Mouse (Mus musculus): ENCODE data around the gene Syp. TPM values are rescaled to one million over a fixed set of nuclear protein-coding genes. Genes with fewer than 3 reads are reported as not detected.

Gene Syp
- polyA plus RNA-seq, 1 experiment from 2014 or later, result 0.56 TPM

Other genes starting within 250 kb of the Syp start
- 0.05 and 0.06 TPM in 2 replicates for gene Foxp3, start 64.8 kb upstream of the Syp start, polyA plus RNA-seq (2014; fragmentation: Nextera tagmentation; extraction: Ambion mirVana)
- gene Ppp1r3f, start 64.2 kb upstream of the Syp start, polyA plus RNA-seq (2014; fragmentation: Nextera tagmentation; extraction: Ambion mirVana), result 0.88 and 1.6 TPM in 2 replicates
- gene Ccdc22, start 33.0 kb upstream of the Syp start, polyA plus RNA-seq (2014; fragmentation: Nextera tagmentation; extraction: Ambion mirVana), result 29.8 and 31.2 TPM in 2 replicates
- not detected in 2 replicates for gene Cacna1f, start 31.4 kb upstream of the Syp start, polyA plus RNA-seq (2014; fragmentation: Nextera tagmentation; extraction: Ambion mirVana)
- 5.6 and 6.7 TPM in 2 replicates for gene Prickle3, start 18.8 kb downstream of the Syp start, polyA plus RNA-seq (2014; fragmentation: Nextera tagmentation; extraction: Ambion mirVana)
- 78.1 and 81.0 TPM in 2 replicates for gene Plp2, start 32.9 kb downstream of the Syp start, polyA plus RNA-seq (2014; fragmentation: Nextera tagmentation; extraction: Ambion mirVana)
- gene Magix, start 42.8 kb downstream of the Syp start, polyA plus RNA-seq (2014; fragmentation: Nextera tagmentation; extraction: Ambion mirVana), result 0.21 TPM in 1 of 2 replicates, not detected in the other
- gene Gpkow, start 58.7 kb downstream of the Syp start, polyA plus RNA-seq (2014; fragmentation: Nextera tagmentation; extraction: Ambion mirVana), result 40.9 and 43.4 TPM in 2 replicates
- gene Wdr45, start 75.9 kb downstream of the Syp start, polyA plus RNA-seq (2014; fragmentation: Nextera tagmentation; extraction: Ambion mirVana), result 16.7 and 20.6 TPM in 2 replicates
- not detected in 2 replicates for gene Gm45208, start 83.8 kb downstream of the Syp start, polyA plus RNA-seq (2014; fragmentation: Nextera tagmentation; extraction: Ambion mirVana)
- gene Praf2, start 90.0 kb downstream of the Syp start, polyA plus RNA-seq (2014; fragmentation: Nextera tagmentation; extraction: Ambion mirVana), result 85.7 and 99.5 TPM in 2 replicates
- 21.4 and 22.8 TPM in 2 replicates for gene Ccdc120, start 112.4 kb downstream of the Syp start, polyA plus RNA-seq (2014; fragmentation: Nextera tagmentation; extraction: Ambion mirVana)
- 17.7 and 20.6 TPM in 2 replicates for gene Tfe3, start 124.1 kb downstream of the Syp start, polyA plus RNA-seq (2014; fragmentation: Nextera tagmentation; extraction: Ambion mirVana)
- gene Gripap1, start 151.3 kb downstream of the Syp start, polyA plus RNA-seq (2014; fragmentation: Nextera tagmentation; extraction: Ambion mirVana), result 34.4 and 41.7 TPM in 2 replicates
- gene Kcnd1, start 183.8 kb downstream of the Syp start, polyA plus RNA-seq (2014; fragmentation: Nextera tagmentation; extraction: Ambion mirVana), result 0.97 and 1.5 TPM in 2 replicates
- gene Otud5, start 202.9 kb downstream of the Syp start, polyA plus RNA-seq (2014; fragmentation: Nextera tagmentation; extraction: Ambion mirVana), result 34.5 and 34.7 TPM in 2 replicates
- gene Pim2, start 239.8 kb downstream of the Syp start, polyA plus RNA-seq (2014; fragmentation: Nextera tagmentation; extraction: Ambion mirVana), result 5.2 and 5.4 TPM in 2 replicates
- gene Slc35a2, start 245.6 kb downstream of the Syp start, polyA plus RNA-seq (2014; fragmentation: Nextera tagmentation; extraction: Ambion mirVana), result 9.4 and 11.4 TPM in 2 replicates